Mouse (Mus musculus): Measurements from ENCODE around the gene Vmn2r76.
"Not testable (repeated sequence)": the region's sequence is repeated elsewhere in the genome, so short reads cannot be mapped to it uniquely, and the experiment has no call there.

The Vmn2r76 gene

GRCm38 (mm10) chr7:86246208-86246607 is at the start of gene Vmn2r76:
Gene Vmn2r76 (minus strand): TSS chr7:86246308.
- no peak for DNase-seq (ENCODE audit: low read depth)

- DNase-seq (ENCODE audit: low read depth): no peak
These were observed 31.0 kb upstream of the Vmn2r76 start, which contains the start of gene Olfr310 for GRCm38 (mm10) chr7:86277072-86277471. Gene Olfr310 (minus strand): TSS chr7:86277172.

- peak; percentile 0 for DNase-seq (ENCODE audit: low read depth)
These were observed 34.8 kb downstream of the Vmn2r76 start for GRCm38 (mm10) chr7:86211345-86211744.

- DNase-seq (ENCODE audit: low read depth): not testable (repeated sequence)
These were observed 74.4 kb downstream of the Vmn2r76 start, which contains the start of gene Vmn2r75 for GRCm38 (mm10) chr7:86171678-86172077. Gene Vmn2r75 (minus strand): TSS chr7:86171778.
